Mouse (Mus musculus) frontal cortex, adult 2 months (tissue): ENCODE results near the gene Aph1b. TPM values are rescaled to one million over a fixed set of nuclear protein-coding genes. Genes with fewer than 3 reads are reported as not detected.
"Not testable (repeated sequence)": the region's sequence is repeated elsewhere in the genome, so short reads cannot be mapped to it uniquely, and the experiment has no call there.

Experiments
- DNase-seq, 2 experiments: peaks; one replicate each; pipeline ENCODE4 v3.0.0; 2022; ENCODE audit warnings: low spot score in 1 of 2; ENCODE audit errors: extremely low spot score in 1 of 2
- polyA plus RNA-seq: library from polyadenylated mRNA; depleted of rRNA; stranded (reverse); fragments of >200 nt; gene quantifications from 2 replicates; pipeline ENCODE4 v1.2.3, GENCODE M21; 2012; rRNA removed

Aph1b gene
- polyA plus RNA-seq = 16.5 and 18.1 TPM in 2 replicates

- peak; percentile 91 to 95 for DNase-seq
Observed at GRCm38 (mm10) chr9:66795464-66796324, at the start of gene Aph1b. Gene Aph1b (minus strand): TSS chr9:66795490.

DNA sequence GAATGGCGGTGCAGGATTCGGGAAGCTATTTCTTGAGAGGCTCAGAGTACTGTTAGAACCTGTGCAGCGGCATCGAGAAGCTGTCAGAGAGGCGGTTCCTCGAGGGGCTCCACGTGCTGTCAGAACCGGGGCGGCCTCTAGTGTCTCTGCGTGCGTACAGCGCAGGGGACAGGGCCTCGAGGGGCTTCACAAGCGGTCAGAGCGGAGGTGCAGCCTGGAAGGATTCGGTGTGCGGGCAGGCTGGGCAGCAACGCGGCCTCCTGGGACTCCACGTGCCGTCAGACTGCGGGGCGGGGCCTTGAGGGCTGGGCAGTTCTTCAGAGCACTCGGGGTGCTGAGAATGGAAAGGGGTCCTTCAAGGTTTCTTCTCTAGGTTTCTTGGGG lies 39.8 kb upstream of the Aph1b start:
- DNase-seq = no peak

DNA sequence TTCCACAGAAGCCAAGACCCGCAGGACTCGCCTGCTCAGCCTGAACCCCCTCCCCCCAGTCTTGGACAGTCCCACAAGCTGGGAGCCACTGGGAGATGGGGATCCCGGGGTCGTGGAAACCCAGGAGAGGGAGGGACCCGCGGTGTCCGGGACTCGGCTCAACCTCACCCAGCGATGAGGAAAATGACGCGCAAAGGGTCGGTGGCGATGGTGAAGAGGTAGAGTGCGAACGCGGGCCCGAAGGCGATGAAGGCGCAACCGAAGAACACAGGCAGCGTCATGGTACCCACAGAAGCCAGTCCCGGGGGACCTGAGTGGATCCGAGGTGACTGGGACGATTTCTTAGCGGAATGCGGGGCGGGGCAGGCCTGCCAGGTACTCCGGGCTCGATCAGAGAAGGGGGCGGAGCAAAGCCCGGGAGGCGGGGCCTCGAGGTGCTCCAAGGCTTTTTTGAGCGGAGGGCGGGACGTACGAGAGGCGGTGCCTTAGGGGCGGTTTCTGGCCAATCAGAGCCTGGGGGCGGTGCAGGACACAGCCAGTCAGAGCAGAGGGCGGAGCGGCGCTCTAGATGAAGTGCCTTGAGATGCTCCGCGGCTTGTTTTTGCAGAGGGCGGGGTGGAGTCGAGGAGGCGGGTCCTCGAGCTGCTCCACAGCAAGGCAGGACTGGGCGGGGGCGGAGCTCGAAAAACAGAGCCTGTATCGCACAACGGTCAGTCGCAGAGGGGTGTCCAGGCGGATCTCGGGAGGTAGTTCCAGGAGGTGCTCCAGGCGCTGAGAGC lies 39.2 kb upstream of the Aph1b start, which contains the start of gene Aph1c:
Gene Aph1c, minus strand, starts transcription at position 409 of the 779 bp plus-strand sequence.
- DNase-seq = peak; percentile 99

- no peak for DNase-seq
Observed at GRCm38 (mm10) chr9:66833851-66834250, 38.6 kb upstream of the Aph1b start.

DNA sequence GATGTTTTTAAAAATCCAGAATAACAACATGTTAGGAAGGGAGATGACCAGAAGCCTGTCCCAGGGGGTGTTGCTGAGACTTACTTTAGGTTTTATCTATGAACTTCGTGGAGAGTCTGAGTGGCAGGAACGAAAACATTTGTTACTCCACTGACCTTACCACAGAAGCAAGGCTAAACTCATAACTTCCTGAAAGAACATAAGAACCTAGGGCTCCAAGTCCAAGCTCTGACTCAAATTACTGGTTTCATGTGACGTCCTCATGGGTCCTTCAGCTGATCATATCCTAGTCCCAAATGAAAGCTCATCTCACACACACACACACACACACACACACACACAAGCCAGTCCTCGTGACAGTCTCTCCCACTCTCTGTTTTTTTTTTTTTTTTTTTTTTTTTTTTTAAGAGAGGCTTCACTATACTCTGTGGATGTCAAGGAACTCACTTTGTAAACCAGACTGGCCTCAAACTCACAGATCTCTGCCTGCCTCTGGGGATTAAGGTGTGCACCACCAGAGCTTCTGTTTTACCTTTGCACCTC lies 37.1 kb upstream of the Aph1b start:
- no peak for DNase-seq

GRCm38 (mm10) chr9:66825990-66826389 lies 30.7 kb upstream of the Aph1b start:
- DNase-seq = peak; percentile 15 to 81

GRCm38 (mm10) chr9:66822255-66822654 lies 27.0 kb upstream of the Aph1b start:
- not testable (repeated sequence) for DNase-seq

- no peak for DNase-seq
Observed at GRCm38 (mm10) chr9:66820996-66821395, 25.7 kb upstream of the Aph1b start.

DNA sequence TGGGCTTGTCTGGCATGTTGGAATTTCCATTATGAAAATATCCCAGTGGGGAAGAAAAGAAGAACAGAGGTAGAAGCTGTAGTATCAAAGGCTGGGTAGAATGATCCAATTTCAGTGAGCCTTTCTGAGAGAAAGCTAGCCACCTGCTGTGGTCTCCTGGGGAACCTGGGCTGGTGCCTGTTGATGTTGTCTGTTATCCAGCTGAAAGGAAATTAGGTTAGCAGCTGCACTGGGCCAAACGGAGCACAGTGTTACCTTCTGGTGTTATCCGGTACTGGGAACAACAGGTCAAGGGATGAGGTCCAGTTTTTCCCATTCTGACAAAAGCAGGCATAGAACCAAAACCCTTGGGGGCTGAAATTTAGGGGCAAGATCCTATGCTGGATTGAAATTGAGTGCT lies 18.1 kb upstream of the Aph1b start:
- DNase-seq = no peak

- not testable (repeated sequence) for DNase-seq
Observed at GRCm38 (mm10) chr9:66805951-66806350, 10.7 kb upstream of the Aph1b start.

DNA sequence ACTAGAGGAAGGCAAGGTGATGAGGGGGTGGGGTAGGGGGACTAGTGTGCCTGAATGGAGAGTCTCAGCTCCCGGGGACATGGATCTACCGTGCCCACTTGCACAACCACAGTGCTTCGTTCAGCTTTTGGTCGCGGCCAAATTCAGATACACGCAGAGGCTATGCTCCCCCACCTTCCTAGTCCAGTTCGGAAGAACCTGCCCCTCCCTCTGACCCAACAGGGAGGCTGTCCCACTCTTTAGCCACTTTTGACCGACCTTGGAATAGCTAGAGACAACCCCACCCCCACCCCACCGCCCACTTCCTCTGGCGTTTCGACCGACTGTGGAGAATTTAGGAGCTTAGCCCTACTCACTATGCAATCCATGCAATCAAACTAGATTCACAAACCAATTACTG lies 6.7 kb upstream of the Aph1b start:
- DNase-seq = no peak

- DNase-seq = no peak
Observed at GRCm38 (mm10) chr9:66796739-66797138, 1.4 kb upstream of the Aph1b start, which contains the start of gene Gm10647. Gene Gm10647 (plus strand): TSS chr9:66797039.

DNA sequence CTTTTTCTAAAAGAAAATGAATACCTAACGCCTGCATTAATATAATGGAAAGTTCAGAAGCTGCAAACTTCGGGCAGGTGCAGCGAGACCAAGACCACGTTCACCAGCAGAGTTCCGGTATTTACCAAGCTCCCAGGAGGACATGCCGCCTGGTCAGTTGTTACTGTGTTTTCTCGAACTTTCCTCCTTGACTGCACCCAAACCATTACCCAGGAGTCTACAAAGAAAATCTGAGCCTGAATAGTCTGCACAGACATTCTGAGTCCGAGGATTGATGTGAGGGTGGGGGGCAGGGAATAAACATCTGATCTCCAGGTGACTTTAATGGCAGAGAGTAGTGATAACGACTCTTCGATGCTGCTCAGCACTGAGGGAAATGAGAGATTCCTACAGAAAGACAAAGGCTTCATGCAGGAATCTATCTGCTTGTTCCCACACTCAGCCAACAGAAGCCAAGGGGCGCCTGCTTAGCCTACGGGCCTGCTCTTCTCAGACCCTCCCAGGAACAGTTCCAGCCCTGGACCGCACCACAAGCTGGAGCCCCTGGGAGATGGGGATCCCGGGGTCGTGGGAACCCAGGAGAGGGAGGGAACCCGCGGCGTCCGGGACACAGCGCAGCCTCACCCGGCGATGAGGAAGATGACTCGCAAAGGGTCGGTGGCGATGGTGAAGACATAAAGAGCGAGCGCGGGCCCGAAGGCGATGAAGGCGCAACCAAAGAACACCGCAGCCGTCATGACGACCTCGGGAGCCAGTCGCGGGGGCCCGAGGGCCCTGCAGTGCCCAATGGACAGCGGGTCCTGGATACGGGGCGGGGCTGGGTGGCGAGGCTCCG lies 444 bp downstream of the Aph1b start:
- DNase-seq = no peak

DNA sequence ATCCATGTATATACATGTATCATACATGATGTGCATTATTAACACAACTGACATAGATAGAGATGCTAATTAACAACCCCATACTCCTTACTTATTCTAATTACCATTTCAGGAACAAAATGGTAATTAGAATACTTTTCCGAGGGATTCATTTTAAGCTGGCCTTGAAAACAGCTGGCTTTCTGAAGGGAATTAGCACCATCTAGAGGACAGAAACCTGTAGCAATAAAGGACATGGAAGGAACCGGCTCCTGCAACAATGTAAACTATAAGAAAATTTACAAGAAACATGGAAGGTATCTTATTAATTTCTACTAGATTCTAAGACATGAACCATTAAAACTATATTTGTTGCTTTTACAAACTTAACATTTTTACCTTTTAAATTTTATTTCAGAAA lies 7.5 kb downstream of the Aph1b start:
- DNase-seq = peak in 1 of 2 experiments; percentile 82

DNA sequence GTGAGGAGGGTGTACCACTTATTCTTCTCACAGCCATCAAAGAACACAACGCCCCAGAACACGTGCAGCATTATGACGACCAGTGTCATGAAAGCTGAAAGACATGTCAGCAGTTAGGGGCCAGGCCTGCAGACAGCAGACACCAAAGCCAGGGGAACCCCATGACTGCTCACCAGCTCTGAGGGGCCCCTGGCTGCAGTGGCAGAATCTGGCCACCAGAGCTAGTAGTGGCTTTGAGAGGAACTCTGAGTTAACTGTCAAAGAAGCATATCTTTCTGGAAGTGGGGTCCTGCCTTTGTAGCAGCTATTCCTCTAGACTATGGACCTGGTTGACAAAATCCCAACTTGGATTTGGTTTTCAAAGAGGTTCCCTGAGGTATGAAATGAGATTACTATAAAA lies 10.7 kb downstream of the Aph1b start:
- DNase-seq = not testable (repeated sequence)

GRCm38 (mm10) chr9:66770701-66771100 lies 24.6 kb downstream of the Aph1b start:
- DNase-seq = no peak

DNA sequence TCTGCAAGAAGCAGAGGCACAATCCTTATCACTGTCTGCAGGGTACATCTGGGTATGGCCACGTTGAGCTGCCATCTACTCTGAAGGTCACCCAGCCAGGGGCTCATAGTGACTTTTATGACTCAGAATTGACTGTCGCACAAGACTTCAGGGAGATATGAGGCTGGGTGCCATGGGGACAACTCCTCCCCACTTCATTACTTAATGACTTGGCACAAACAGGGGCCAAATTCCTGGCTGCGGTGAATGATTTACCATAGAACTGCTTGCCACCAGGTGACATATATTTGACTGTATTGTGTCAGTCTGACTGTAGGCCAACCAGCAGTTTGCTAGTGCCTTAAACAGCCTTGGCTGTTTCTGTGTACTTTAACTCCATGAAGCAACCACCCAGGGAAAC lies 26.0 kb downstream of the Aph1b start:
- DNase-seq = no peak

- no peak for DNase-seq
Observed at GRCm38 (mm10) chr9:66768721-66769120, 26.6 kb downstream of the Aph1b start.

- DNase-seq = no peak
Observed at GRCm38 (mm10) chr9:66760991-66761390, 34.3 kb downstream of the Aph1b start.

DNA sequence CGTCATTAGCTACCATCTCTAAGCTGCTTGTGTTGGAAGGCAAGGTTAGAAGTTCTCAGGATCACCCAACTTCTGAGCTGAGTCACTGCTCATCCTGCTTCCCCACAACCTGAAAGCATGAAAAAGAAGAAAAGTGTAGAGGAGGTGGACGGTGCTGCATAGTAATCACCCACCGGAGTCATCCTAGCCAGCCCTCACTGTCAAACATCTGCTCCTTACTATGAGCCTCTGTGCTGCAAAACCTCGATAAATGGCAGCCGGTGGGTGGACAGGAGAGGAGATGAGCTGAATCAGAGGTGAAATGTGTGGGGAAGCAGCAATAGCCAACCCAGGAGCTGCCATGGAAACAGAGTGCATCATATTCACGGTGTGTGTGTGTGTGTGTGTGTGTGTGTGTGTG lies 42.4 kb downstream of the Aph1b start:
- DNase-seq = peak; percentile 41 to 74
